Mouse (Mus musculus) forebrain, postnatal 0 days (tissue): Measurements from ENCODE around the gene Gm49322. TPM values are rescaled to one million over a fixed set of nuclear protein-coding genes. Genes with fewer than 3 reads are reported as not detected.

Experiments used
- ATAC-seq: fragments of 200-750 bp; cut with Nextera tagmentation; 2 replicates; pipeline ENCODE4 v1.8.0; 2017; ENCODE audit warnings: mild to moderate bottlenecking, moderate library complexity
- DNase-seq: peaks from one replicate; pipeline ENCODE4 v3.0.0-alpha.2; 2015
- H3K27ac ChIP-seq: fragments of 300-500 bp; sonication (generic); 2 replicates; pipeline ENCODE4 v1.5.1; 2014; ENCODE audit warnings: low read depth, mild to moderate bottlenecking, antibody characterized with exemption, low read length, moderate library complexity, mixed read lengths
- H3K27me3 ChIP-seq: fragments of 300-500 bp; sonication (generic); 2 replicates; pipeline ENCODE4 v1.6.1; 2014; ENCODE audit warnings: mild to moderate bottlenecking, low read length, mixed read lengths; ENCODE audit not compliant: insufficient read depth
- H3K36me3 ChIP-seq: fragments of 300-500 bp; sonication (generic); 2 replicates; pipeline ENCODE4 v1.6.1; 2014; ENCODE audit warnings: mild to moderate bottlenecking, moderate library complexity; ENCODE audit not compliant: insufficient read depth
- H3K4me1 ChIP-seq: fragments of 300-500 bp; sonication (generic); 2 replicates; pipeline ENCODE4 v1.6.1; 2014; ENCODE audit warnings: antibody characterized with exemption; ENCODE audit not compliant: insufficient read depth
- H3K4me2 ChIP-seq: fragments of 300-500 bp; sonication (generic); 2 replicates; pipeline ENCODE4 v1.6.1; 2014; ENCODE audit warnings: low read depth, mild to moderate bottlenecking, moderate library complexity
- H3K4me3 ChIP-seq: fragments of 300-500 bp; sonication (generic); 2 replicates; pipeline ENCODE4 v1.5.1; 2014; ENCODE audit warnings: low read depth, low read length, mixed read lengths
- H3K9ac ChIP-seq: fragments of 300-500 bp; sonication (generic); 2 replicates; pipeline ENCODE4 v1.6.1; 2014; ENCODE audit warnings: mild to moderate bottlenecking
- H3K9me3 ChIP-seq: fragments of 300-500 bp; sonication (generic); 2 replicates; pipeline ENCODE4 v1.6.1; 2016; ENCODE audit warnings: low read length
- CTCF ChIP-seq: sonication (generic); IDR thresholded peaks from 2 replicates; pipeline ENCODE4 v1.5.1; 2016; ENCODE audit warnings: antibody characterized with exemption, control low read depth, low read depth
- WGBS: fragments of 180-500 bp; shearing (Covaris S2); extraction: QIAGEN DNeasy Blood & Tissue Kit; methylation state at CpG from one replicate; pipeline ENCODE4 v1.1.7; 2014; 5-methylcytosine and 5-hydroxymethylcytosine counted together
- polyA plus RNA-seq: library from polyadenylated mRNA; unstranded; fragments of >200 nt; fragmentation: Nextera tagmentation; extraction: Ambion mirVana; gene quantifications from 2 replicates; pipeline ENCODE4 v1.2.1, GENCODE M21; 2015
- total RNA-seq: library from RNA; depleted of rRNA; stranded (reverse); fragments of >200 nt; gene quantifications from 2 replicates; pipeline ENCODE4 v1.2.3, GENCODE M21; 2014

The Gm49322 gene
- total and polyA plus RNA-seq, 2 experiments from 2014 or later = 0.69 to 2.7 TPM

GRCm38 (mm10) chr10:80606306-80606705, 485 bp downstream of the Gm49322 start:
- WGBS = 91% methylated on average over 23 of the region's 23 CpGs
- H3K9me3 ChIP-seq = no peaks in the 10 kb centered on the region
- H3K9ac ChIP-seq = no peak overlapping the region
- no peak for TF ChIP-seq CTCF
- H3K4me1 ChIP-seq = peaks cover 12% of the 10 kb centered on the region; the same call in 1 of the 2 replicates
- DNase-seq (no peak), ATAC-seq (no peak)
- no peak overlapping the region for H3K4me2 ChIP-seq
- no peaks in the 10 kb centered on the region for H3K27me3 ChIP-seq
- no peak overlapping the region for H3K27ac ChIP-seq
- H3K36me3 ChIP-seq = peaks cover 38% of the 10 kb centered on the region
- no peak overlapping the region for H3K4me3 ChIP-seq

GRCm38 (mm10) chr10:80606737-80607350, 1.0 kb downstream of the Gm49322 start:
- H3K4me3 ChIP-seq = no peak overlapping the region
- H3K9me3 ChIP-seq = no peaks in the 10 kb centered on the region
- WGBS = 96% methylated on average over 34 of the region's 34 CpGs
- no peak overlapping the region for H3K9ac ChIP-seq
- H3K4me2 ChIP-seq = no peak overlapping the region
- H3K27ac ChIP-seq = no peak overlapping the region
- H3K4me1 ChIP-seq = peaks cover 12% of the 10 kb centered on the region; the same call in 1 of the 2 replicates
- TF ChIP-seq CTCF = no peak
- no peak for ATAC-seq
- peaks cover 38% of the 10 kb centered on the region for H3K36me3 ChIP-seq
- DNase-seq = no peak
- no peaks in the 10 kb centered on the region for H3K27me3 ChIP-seq

- WGBS = 93% methylated on average over 3 of the region's 3 CpGs
- Histone ChIP-seq H3K27ac (no peak overlapping the region), H3K9me3 (no peaks in the 10 kb centered on the region), H3K4me3 (no peak overlapping the region), H3K27me3 (no peaks in the 10 kb centered on the region), H3K9ac (no peak overlapping the region), H3K4me1 (peaks cover 7% of the 10 kb centered on the region; the same call in 1 of the 2 replicates), H3K4me2 (no peak overlapping the region), H3K36me3 (peaks cover 48% of the 10 kb centered on the region)
- ATAC-seq = no peak
- no peak for TF ChIP-seq CTCF
- no peak for DNase-seq
Observed at GRCm38 (mm10) chr10:80608435-80608834, 2.6 kb downstream of the Gm49322 start.

DNA sequence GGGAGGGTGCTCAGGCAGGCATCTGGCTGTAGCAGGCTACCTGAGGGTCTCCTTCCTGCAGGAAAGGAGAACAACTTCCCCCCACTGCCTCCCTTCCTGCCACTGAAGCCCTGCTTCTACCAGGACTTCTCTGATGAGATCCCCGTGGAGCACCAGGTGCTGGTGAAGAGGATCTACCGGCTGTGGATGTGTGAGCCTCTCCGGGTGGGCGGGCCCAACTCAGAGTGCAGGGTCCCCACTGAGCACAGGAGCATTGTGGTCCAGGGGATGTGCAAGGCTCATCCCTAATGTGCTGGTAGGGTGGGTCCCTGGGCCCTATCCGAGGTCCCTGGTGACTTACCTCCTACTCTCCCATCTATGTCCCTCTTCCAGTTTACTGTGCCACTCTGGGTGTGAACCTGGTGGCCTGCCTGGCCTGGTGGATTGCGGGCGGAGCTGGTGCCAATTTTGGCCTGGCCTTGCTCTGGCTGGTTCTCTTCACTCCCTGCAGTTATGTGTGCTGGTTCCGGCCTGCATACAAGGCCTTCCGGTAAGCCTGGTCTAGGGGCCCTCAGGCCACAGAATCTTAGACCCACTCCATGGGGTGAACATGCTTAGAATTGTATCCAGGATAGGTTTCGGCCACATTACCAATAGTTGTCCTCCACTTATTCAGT, 3.6 kb downstream of the Gm49322 start:
- WGBS = 91% methylated on average over 10 of the region's 10 CpGs
- DNase-seq = no peak

GRCm38 (mm10) chr10:80610116-80610785, 4.4 kb downstream of the Gm49322 start:
- 94% methylated on average over 9 of the region's 9 CpGs for WGBS
- H3K27me3 ChIP-seq = no peaks in the 10 kb centered on the region
- H3K4me1 ChIP-seq = no peaks in the 10 kb centered on the region
- no peak overlapping the region for H3K27ac ChIP-seq
- no peak for TF ChIP-seq CTCF
- no peak overlapping the region for H3K4me2 ChIP-seq
- no peak overlapping the region for H3K4me3 ChIP-seq
- peaks cover 64% of the 10 kb centered on the region for H3K36me3 ChIP-seq
- no peak for ATAC-seq
- H3K9ac ChIP-seq = no peak overlapping the region
- no peak for DNase-seq
- no peaks in the 10 kb centered on the region for H3K9me3 ChIP-seq

More for the DNA sequence above, 3.6 kb downstream of the Gm49322 start:
- no peak overlapping the region for H3K9ac ChIP-seq
- no peak for TF ChIP-seq CTCF
- no peaks in the 10 kb centered on the region for H3K9me3 ChIP-seq
- no peaks in the 10 kb centered on the region for H3K4me1 ChIP-seq
- no peak overlapping the region for H3K27ac ChIP-seq
- ATAC-seq = no peak
- no peak overlapping the region for H3K4me2 ChIP-seq
- peaks cover 56% of the 10 kb centered on the region for H3K36me3 ChIP-seq
- H3K4me3 ChIP-seq = no peak overlapping the region
- no peaks in the 10 kb centered on the region for H3K27me3 ChIP-seq

DNA sequence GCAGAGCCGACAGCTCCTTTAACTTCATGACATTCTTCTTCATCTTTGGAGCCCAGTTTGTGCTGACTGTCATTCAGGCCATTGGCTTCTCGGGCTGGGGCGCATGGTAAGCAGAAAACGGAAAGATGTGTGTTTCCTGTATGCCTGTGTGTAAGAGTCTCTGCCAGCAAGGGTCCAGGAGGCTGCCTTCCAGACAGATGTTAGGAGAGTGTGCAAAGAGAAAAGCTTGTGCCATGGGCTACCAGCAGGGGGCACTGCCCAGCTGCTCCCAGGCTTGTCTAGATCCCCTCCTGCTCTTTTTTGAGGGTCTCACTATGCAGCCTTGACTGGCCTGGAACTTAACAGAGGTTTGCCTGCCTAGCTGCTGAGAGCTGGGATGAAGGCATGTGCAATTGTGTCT, 5.2 kb downstream of the Gm49322 start:
- H3K36me3 ChIP-seq = peaks cover 72% of the 10 kb centered on the region
- no peak overlapping the region for H3K27ac ChIP-seq
- peak; percentile 36 for DNase-seq
- no peaks in the 10 kb centered on the region for H3K9me3 ChIP-seq
- no peaks in the 10 kb centered on the region for H3K27me3 ChIP-seq
- H3K4me2 ChIP-seq = no peak overlapping the region
- peak; percentile 61 for ATAC-seq
- no peak overlapping the region for H3K9ac ChIP-seq
- peak; percentile 75 for TF ChIP-seq CTCF
- H3K4me3 ChIP-seq = no peak overlapping the region
- WGBS = 81% methylated on average over 4 of the region's 4 CpGs
- no peaks in the 10 kb centered on the region for H3K4me1 ChIP-seq

DNA sequence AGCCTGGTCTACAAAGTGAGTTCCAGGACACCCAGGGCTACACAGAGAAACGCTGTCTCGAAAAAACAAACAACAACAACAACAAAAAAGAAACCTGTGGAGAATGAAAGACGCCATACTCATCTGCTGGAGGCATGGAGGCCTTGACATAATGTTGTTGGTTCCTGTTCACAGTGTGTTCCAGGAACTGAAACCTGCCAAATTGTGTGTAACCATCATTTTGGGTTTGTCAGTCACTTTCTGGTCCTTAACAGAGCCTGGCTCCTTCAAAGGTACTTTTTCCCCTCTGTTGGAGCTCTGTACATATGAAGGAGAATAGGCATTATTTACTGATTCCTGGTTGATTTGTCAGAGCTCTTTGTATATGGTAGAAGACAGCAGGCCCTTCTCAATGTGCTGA, 6.1 kb downstream of the Gm49322 start:
- no peak for TF ChIP-seq CTCF
- peaks cover 65% of the 10 kb centered on the region for H3K36me3 ChIP-seq
- H3K9me3 ChIP-seq = no peaks in the 10 kb centered on the region
- ATAC-seq (no peak), DNase-seq (no peak)
- H3K27ac ChIP-seq = no peak overlapping the region
- H3K9ac ChIP-seq = no peak overlapping the region
- H3K27me3 ChIP-seq = no peaks in the 10 kb centered on the region
- H3K4me1 ChIP-seq = no peaks in the 10 kb centered on the region
- no peak overlapping the region for H3K4me3 ChIP-seq
- no peak overlapping the region for H3K4me2 ChIP-seq
- 96% methylated on average over 3 of the region's 3 CpGs for WGBS
